Mouse (Mus musculus) urinary bladder, postnatal 14 days (tissue): ENCODE measurements around the gene Atp5h.
"Not testable (repeated sequence)": the region's sequence is repeated elsewhere in the genome, so short reads cannot be mapped to it uniquely, and the experiment has no call there.

Source experiments
- DNase-seq: peaks from one replicate; pipeline ENCODE4 v3.0.0; 2021; ENCODE audit warnings: low spot score

Atp5h gene

DNA sequence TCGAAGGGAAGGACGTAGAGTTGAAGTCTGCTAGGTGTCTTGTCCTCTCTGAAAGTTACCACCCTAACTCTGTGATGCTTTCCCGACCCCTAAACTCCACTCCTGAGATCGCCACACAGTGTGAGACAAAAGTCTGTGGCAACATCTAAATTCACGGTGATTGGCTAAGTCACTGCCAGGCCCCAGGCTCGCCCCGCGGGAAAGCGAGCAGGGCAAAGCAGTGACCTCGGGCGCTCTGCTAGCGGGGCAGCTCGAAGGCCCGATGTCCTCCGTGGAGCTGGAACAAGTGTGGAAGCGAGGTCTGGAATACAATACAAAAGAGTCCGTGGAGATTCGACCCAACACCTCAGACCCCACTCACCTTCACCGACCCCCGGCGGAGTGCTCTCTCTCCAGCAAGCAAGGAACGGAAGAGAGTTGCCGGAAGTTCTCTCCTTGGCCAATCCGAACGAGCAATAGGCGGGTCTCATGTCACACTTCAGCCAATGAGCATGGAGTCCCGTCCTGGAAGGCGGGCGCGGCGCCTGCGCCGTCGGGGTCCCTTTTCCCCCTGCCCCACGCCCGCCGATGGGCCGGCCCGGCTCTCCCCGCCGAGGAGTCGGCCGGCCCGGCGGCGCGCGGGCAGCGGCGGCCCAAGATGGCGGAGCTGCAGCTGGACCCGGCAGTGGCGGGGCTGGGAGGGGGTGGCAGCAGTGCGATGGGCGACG, at the start of gene Atp5h, which contains the start of gene Kctd2:
Atp5h (minus strand) TSS at position 432 of the 707 bp plus-strand sequence.
Kctd2 (plus strand) TSS at position 598 of the 707 bp plus-strand sequence.
- peak; percentile 93 for DNase-seq

DNA sequence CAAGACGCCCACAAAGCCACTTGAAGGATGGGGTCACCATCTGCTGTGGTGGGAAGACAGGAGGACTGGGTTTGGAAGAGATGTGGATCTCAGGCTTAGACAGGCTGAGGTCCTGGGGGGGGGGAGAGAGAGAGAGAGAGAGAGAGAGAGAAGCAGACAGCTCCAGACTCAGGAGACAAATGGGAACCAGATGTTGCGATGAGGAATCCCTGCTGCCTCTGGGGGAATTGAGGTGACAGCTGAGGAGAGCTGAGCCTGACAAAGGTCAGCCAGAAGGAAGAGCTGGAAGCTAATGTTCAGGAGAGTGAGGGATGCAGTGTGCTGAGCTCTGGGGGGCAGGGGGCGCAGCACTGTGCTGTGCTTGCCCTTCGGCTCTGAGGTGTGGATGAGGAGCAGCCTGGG, 47.5 kb upstream of the Atp5h start:
- no peak for DNase-seq

DNA sequence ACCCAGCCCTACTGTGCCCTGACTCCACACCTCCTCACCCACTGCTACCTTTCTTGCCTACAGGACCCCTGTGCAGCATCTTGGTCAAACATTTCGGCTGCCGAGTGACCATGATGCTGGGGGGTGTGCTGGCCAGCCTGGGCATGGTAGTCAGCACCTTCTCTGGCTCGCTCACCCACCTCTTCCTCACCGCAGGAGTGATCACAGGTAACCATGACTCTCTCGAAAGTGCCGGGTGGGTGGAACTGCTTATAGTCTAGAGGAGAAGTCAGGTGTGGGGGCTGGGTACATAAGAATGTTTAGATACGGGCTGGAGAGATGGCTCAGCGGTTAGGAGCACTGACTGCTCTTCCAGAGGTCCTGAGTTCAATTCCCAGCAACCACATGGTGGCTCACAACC, 45.1 kb upstream of the Atp5h start:
- no peak for DNase-seq

DNA sequence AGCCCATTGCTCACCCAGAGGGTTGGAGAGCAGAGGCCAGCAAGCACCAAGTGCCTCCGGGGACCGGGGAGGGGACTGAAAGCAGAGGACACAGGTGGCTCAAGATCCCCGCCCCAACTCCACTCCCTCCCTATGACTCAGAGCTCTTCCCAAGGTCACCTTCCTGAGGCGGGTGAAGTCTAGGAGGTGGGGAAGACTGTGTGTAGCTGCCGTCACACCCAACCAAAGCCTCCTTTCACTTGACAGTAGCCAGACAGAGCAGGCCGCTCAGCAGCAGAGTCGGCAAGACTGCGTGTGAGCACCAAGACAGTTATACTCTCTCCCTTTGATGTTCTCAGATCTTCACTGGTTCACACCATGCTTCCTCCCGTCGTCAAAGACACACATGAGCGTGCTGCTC, 43.6 kb upstream of the Atp5h start:
- no peak for DNase-seq

DNA sequence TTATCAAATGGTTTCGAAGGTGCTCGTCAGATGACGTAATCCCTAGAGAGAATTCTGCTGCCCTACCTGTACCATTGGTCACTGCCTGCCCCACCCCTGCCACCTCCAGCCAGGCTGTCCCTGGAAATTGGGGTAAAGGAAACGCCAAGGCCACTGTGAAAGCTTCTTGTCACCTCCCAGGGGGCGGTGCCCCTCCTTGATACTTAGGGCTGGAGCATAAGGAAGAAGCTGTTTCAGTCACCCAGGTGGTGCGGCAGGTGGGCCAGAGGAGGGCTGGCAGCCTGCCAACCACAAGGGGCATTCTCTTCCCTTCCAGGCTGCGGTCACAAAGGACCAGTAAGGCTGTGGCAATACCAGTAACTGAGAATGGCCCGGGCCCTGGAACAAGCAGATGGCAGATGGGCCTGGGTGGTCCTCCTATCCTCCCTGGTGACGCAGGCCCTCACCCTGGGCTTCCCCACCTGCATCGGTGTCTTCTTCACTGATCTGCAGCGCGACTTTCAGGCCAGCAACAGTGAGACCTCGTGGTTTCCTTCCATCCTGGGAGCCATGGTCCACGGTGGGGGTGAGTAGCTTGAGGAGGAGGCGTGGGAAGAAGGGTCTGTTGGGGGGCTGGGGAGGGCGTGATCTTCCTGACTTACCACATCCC, 42.6 kb upstream of the Atp5h start, which contains the start of gene Slc16a5:
Slc16a5 (plus strand) TSS at position 232 of the 649 bp plus-strand sequence.
- no peak for DNase-seq

DNA sequence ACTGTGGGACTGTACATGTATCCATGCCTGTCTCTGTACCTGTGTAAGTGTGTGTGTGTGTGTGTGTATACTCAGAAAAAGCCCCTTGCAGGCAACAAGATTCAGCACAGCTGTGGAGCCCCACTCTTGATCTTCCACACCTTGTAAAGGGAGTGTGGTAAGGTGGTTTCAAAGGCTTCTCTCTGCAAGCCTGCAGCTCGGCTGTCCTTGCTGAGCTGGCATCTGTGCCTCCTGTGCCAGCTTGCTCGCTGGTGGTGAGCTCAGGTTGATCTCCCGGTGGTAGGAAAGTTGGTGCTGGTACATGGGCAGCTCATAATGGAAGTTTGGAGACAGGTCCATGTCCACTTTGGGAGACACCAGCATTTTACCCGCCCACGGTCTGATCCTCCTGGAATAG, 42.1 kb upstream of the Atp5h start:
- DNase-seq = no peak

DNA sequence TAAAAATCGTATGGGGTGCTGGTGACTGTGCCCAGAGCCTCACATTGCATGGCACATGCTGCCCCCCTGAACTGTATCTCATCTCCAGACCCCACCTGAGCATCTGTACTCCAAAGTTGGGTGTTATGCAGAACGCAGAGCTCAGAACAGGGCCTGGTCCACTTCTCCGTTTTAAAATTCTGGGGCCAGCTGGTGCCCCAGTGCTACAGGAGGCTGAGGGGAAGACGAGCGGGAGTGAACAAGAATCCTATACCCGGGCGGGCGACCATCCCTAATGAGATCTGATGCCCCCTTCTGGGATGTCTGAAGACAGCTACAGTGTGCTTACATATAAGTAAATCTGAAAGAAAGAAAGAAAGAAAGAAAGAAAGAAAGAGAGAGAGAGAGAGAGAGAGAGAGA, 41.2 kb upstream of the Atp5h start:
- no peak for DNase-seq

DNA sequence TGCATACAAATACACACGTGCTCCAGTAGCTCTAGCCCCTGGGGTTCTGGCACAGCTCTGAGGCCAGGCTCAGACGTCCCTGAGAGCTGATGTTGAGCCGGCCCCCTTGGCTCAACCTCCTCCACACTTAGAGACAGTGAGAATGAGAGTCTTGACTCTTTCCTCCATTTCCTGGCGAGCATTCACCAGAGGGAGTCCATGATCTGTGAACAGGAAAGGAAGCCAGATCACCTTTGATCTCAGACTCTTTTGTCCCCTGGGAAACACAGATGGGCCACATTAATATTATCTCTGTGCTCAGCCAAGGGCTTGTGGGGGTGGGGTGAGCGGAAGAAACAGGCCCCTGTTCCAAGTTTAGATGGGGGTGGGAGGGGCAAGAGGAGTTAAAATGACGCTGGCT, 37.6 kb upstream of the Atp5h start:
- DNase-seq = no peak

DNA sequence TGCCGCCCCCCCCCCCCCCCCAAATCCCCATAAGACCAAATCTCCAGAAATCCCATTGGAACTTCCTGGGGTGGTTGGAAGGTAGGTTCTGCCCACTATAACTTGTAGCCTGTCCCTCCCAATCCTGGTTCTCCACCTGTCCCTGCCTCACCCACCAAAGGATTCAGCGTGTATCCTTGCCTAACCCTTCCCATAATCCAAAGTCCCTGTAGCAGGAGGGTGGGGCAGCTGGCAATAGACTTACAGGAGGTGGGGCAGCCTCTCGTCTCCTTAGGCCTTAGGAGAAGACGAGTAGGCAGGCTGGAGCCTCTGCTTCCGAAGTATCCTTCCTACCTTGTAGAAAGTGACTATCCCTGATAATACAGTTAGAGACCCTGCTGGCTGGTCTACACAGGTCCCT, 36.4 kb upstream of the Atp5h start:
- DNase-seq = no peak

DNA sequence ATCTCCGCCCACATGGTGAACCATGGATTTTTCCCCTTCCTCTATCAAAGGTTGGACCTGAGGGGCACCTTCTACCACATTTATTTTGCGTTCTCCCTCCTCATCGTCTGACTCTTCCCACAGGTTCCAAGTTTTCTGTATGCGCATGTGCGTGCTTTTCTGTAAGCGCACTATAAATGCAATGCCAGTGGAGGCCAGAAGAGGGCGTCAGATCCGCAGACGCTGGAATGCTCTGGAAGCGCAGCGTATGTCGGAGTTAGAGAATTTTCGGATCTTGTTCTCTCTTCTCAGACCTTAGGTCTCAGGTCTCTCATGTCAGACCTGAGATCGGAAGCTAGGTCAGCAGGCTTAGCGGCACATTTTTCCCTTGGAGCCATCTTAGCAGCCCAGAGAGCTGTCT, 35.9 kb upstream of the Atp5h start:
- DNase-seq = no peak

DNA sequence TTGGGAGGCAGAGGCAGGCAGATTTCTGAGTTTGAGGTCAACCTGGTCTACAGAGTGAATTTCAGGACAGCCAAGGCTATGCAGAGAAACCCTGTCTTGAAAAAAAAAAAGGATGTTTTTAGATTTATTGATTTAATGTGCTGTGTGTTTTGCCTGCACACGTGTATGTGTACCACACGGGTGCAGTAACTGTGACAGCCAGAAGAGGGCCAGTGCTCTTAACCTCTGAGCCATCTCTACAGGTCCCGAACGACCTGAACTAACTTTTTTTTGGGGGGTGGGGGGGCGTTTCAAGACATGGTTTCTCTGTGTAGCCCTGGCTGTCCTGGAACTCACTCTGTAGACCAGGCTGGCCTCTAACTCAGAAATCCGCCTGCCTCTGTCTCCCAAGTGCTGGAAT, 35.1 kb upstream of the Atp5h start:
- DNase-seq = not testable (repeated sequence)

DNA sequence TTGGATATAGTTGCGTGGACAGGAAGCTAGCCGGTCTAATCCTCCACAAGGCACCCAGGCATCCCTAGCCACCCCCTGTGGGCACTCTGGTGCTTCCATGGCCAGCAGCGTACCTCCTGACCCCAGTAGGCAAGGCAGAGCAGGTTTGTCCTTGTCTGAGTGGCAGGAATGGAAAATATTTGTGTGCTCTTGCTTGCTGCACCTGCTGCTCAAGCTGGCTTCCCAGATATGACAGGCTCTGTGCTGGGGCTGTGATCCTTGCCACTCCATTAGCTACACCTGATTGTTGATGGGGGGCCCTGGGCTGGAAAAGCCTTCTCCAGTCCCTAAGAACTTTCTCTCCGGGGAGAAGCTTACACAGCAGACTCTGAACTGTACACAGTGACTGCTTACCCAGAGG, 33.5 kb upstream of the Atp5h start:
- no peak for DNase-seq

DNA sequence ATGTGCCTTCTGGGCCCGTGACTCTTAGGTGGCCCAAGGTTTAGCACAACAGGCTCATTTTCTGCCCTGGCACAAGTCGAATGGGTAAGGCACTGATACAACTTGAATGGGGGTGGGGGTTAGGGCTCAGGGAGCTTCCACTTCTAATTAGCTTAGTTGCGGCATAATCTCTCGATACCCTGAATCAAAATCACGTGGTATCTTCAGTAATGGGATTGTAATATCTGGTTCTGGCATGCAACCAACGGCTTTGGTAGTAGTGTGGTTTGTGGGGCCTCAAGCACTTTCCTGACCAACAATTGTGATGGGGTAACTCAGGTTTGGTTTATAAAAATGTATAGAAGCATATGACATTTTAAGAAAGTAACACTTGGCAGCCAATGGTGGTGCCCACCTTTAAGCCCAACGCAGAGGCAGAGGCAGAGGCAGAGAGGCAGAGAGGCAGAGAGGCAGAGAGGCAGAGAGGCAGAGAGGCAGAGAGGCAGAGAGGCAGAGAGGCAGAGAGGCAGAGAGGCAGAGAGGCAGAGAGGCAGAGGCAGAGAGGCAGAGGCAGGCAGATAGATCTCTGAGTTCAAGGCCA, 32.6 kb upstream of the Atp5h start:
- no peak for DNase-seq

DNA sequence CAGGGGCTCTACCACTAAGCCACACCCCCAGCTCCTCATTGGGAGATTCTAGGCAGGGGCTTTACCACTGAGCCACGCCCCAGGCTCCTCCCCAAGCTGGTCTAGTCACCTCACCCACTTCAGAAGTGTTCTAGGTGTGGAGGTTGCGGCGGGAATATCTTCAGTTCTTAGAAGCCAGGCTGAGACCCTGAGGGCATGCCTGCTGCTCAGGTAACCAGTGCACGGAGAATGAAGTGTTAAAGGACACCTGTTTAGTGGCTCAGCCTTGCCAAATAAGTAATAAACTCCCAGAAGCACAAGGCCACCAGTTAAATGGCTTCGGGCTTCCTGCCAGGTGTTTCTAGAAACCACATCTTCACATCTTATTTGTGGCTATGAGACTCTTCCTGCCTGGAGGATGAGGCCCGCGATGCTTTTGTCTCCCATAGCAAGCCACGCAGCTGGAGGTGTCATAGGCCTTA, 32.0 kb upstream of the Atp5h start:
- DNase-seq = no peak

DNA sequence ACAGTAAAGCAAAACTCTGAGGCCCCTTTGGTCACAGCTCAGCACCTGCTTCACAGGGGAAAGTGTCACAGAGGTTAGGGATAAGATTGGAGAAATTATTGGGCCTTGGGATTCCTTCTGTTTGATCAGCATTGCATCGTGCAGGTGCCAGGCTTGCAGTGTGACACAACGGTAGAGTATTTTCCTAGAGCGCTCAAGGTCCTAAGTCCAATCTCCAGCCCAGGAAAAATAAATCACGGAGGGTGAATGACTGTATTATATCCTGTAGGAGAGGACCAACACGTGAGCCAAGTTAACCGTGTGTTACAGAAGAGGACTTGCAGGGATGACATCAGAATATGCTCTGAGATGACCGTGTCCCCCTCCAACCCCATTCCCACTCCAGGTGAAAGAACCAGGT, 30.4 kb upstream of the Atp5h start:
- no peak for DNase-seq

DNA sequence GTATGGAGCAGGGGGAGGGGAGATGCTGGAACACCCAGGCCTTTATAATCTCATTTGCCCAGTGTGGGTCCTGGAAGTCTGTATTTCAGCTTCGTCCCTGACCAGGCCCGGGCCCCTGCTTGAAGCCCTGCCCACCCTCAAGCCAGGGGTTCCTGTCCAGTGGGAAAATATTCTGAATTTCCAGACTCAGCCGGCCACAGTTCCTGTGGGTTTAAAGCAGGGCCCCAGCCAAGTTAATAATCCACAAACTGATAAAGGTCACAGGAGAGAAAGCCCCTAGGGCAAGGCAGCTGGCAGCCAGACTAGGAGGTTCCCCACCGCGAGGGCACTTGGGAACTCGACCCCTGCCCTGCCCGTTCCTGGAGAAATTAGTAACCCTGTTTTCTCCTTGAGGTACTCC, 29.2 kb upstream of the Atp5h start:
- no peak for DNase-seq

DNA sequence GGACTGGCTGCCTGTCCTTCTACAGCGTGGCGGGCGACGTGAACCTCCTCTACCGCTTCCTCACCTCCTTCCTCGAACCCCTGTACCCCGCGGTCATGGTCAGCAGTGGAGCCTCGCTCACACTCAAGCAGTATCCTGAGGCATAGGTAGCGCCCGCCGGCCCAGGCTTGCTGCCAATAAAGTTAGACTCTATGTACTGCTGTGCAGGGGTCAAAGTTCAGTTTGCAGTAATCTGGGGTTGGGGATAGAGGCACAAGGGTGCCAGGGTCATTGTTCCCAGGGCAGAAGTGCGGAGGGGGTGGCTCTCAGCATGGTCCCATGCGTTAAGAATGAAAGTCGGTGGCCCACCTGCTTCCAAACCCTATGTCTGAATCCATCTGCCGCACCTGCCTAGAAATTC, 28.3 kb upstream of the Atp5h start:
- DNase-seq = no peak

DNA sequence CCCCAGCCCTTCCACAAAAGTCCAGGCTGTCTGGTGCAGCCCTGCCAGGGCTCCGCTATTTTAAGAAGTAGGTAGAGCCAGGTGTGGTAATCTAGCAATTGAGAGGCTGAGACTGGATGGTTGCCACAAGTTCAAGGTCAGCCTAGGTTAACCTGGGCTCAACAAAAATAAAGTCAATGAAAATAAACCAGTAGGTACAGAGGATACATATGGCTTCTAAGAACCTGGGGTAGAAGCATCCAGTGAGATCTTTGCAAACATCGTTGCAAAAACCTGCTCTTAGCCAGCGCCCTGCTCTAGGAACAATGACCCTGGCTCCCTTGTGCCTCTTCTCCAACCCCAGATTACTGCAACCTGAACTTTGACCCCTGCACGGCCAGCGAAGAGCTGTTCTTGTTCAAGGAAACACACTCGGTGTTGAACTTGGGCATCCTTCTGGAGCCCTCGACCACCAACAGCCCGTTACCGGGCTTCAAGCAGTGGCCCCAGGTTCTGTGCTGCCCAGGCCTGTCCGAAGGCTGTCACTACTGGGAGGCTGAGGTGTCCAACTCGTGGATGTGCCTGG, 27.6 kb upstream of the Atp5h start:
- no peak for DNase-seq

DNA sequence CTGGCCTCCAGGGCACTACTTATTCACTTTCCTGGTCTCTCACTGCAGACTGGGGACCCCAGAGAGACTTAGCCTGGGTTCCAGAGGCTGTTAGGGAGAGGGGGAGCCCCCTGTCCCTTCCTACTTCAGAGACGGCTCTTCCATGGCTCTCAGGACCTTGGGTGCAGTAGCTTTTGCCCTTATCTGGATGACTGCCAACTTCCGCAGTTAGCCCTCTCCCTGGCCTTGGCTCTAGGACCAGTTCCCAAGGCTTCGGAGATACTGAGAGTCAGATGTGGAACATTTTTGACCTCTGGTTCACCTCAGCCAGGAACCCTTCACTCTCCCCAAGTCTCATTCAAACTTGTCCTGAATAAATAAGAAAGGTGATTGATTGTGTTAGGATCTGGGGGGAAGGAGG, 27.1 kb upstream of the Atp5h start:
- no peak for DNase-seq

DNA sequence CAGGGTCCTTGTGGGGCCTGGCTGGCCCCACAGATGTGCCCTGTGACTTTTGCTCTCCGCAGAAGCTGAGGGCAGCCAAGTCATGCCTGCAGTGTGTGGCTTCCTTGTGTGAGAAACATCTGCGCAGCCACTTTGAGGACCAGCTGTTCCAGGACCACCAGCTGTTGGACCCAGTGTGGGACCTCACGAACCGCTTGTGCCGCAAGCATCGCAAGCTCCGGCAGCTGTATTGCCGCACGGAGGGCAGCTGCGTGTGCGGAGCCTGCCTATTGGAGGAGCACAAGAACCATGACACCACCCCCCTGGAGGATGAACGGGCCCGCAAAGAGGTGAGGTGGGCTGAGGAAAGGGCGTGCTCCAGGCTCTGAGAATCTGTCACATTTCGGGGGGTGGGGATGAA, 21.7 kb upstream of the Atp5h start:
- DNase-seq = no peak

DNA sequence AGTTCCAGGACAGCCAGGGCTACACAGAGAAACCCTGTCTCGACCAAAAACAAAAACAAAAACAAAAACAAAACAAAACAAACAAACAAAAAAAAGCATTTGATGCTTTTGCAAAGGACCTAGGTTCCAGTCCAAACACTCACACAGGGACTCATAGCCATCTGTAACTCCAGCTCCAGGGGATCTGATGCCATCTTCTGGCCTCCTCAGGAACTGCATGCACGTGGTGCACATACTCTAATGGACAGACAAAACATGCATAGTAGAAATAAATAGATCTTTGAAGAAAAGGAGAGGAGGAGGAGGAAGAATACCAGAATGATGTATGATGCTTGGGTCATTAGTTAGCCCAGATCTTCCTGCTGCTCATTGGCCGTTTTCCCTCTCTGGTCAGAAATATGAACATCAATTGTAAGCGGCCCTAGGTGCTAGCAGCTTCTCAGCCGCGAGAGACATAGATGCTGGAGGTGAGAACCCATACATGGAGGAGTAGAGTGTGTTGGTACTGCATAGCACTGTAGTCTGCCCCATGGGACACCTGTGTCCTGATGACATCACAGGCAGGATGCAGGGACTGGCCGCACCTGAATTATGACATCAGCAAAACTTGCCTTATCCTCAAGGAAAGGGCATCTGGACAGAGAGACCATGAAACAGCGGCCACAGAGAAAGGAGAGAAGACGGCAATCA, 20.3 kb upstream of the Atp5h start, which contains the start of gene Trim80:
Trim80 (plus strand) TSS at position 640 of the 690 bp plus-strand sequence.
- no peak for DNase-seq

DNA sequence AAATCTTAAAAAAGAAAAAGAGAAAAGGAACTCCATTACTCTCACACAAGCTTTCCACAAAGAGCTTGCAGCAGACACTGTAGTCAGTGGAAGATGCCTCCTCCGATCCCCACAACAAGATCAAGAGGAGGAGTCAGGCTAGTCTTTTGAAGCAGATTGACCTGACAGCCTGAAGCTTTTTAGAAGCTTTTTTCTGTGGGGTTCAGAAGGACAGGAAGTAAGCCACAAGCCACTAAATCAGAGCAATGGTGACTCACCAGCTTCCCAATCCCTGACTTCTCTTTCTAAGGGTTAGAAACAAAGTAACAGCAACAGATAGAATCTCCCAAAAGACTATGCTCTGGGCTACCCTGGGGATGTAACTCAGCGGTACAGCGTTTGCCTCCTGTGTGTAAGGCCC, 19.6 kb upstream of the Atp5h start:
- no peak for DNase-seq
